Mouse (Mus musculus) G1E (cell line): Measurements from ENCODE around the gene AC109138.7. TPM values are rescaled to one million over a fixed set of nuclear protein-coding genes. Genes with fewer than 3 reads are reported as not detected.
A peak's percentile ranks its signal among the peaks of the same experiment; 100 is the strongest.

ENCODE experiments used
- ATAC-seq: 2 replicates; pipeline ENCODE4 v1.8.0; 2016; ENCODE audit warnings: mild to moderate bottlenecking; ENCODE audit not compliant: insufficient number of reproducible peaks, poor library complexity, low FRiP score, severe bottlenecking; ENCODE audit errors: extremely low read depth
- DNase-seq: peaks from one replicate; pipeline ENCODE4 v3.0.0; 2012; ENCODE audit warnings: low spot score
- H3K27me3 ChIP-seq: 2 replicates; pipeline ENCODE4 v1.6.1; 2012; ENCODE audit warnings: mild to moderate bottlenecking, low read length, inconsistent platforms; ENCODE audit not compliant: insufficient read depth
- H3K36me3 ChIP-seq: replicated peaks from 2 replicates; pipeline ENCODE3; 2012; ENCODE audit warnings: mild to moderate bottlenecking, inconsistent platforms
- H3K4me1 ChIP-seq: 2 replicates; pipeline ENCODE4 v1.6.1; 2012; ENCODE audit warnings: low read depth, low read length, inconsistent platforms, mixed read lengths; ENCODE audit not compliant: insufficient read depth
- H3K4me3 ChIP-seq: 2 replicates; pipeline ENCODE4 v1.5.1; 2012; ENCODE audit warnings: low read depth, mild to moderate bottlenecking, inconsistent platforms, low read length, moderate library complexity, mixed read lengths
- H3K9me3 ChIP-seq: replicated peaks from 2 replicates; pipeline ENCODE4 v1.6.1; 2012; ENCODE audit warnings: inconsistent platforms
- CTCF ChIP-seq: IDR thresholded peaks from 2 replicates; pipeline ENCODE4 v1.5.1; 2012; ENCODE audit warnings: low read depth, low read length, inconsistent platforms, mixed read lengths
- GATA1 ChIP-seq: IDR thresholded peaks from 2 replicates; pipeline ENCODE4 v1.6.1; 2012; ENCODE audit warnings: borderline replicate concordance, low read length, inconsistent platforms, mixed read lengths
- GATA2 ChIP-seq: IDR thresholded peaks from 2 replicates; pipeline ENCODE4 v1.6.1; 2012; ENCODE audit warnings: low read depth, low read length, inconsistent platforms, borderline replicate concordance
- POLR2AphosphoS5 ChIP-seq: IDR thresholded peaks from 2 replicates; pipeline ENCODE4 v1.6.1; 2012; ENCODE audit warnings: low read depth, low read length, inconsistent platforms; ENCODE audit not compliant: insufficient replicate concordance
- TAL1 ChIP-seq: conservative IDR thresholded peaks from 2 replicates; pipeline ENCODE4 v1.6.1; 2012; ENCODE audit warnings: low read depth, low read length, inconsistent platforms, mixed read lengths
- polyA plus RNA-seq: library from polyadenylated mRNA; stranded (reverse); fragments of >175 nt; gene quantifications from 2 replicates; pipeline ENCODE4 v1.2.3, GENCODE M21; 2012
- total RNA-seq, 2 experiments: library from RNA; stranded (forward) in 1 of 2; stranded (reverse) in 1 of 2; fragments of 200-1000 nt in 1 of 2; fragments of >200 nt in 1 of 2; fragmentation: Nextera tagmentation in 1 of 2; gene quantifications; 2 replicates each; pipeline ENCODE4 v1.2.3; 2014 to 2017

Gene AC109138.7
- total and polyA plus RNA-seq, 3 experiments: 35.4 TPM; not detected in 2

DNA sequence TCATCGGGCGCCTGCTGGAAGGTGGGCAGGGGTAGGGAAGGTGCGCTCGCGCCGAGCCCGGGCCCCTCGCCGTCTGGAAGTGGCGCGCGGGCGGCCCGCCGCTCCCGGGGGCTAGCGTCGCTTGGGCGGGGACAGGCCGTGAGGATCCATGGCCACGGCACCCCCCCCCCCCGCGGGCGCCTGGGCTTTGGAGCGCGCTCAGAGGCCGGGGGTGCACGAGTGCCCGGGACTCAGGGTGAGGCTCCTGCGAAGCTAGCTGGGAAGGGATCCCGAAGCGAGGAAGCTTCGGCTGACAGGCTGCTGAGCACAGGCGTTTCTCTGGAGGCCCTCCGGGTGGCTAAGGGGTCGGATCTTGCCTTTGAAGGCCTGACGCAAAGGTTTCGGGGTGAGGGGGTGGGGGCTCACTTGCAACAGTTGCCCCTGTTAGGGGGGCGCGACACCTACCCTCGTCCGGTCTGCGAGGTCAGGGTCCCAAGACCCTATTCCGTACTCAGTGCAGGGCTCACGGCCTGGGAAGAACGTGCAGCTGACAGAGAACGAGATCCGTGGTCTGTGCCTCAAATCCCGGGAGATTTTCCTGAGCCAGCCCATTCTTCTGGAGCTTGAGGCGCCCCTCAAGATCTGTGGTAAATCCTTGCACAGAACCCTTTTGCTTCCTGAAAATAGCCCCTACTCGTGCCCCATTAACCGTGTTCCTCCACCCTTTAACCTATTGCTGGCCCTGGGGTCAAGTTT is 21.7 kb upstream of the AC109138.7 start:
- no peak for ATAC-seq
- H3K36me3 ChIP-seq: peaks cover 70% of the 10 kb centered on the region

DNA sequence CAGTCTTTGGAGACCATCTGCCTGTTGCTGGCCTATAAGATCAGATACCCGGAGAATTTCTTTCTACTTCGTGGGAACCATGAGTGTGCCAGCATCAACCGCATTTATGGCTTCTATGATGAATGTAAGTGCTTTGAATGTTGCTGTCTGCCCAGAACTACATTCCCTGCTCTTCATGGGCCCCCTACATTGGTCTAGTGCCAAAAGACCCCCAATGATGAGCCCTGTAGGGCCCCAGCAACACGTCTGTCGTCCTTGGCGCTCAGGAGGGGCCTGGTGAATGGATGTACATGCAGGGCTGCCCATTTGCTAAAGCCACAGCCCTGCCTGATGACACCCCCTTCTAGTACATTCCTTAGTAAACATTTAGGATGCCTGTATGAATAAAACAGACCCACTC is 21.0 kb upstream of the AC109138.7 start:
- Histone ChIP-seq H3K4me3 (peak overlapping the region; percentile 78), H3K4me1 (peaks cover 78% of the 10 kb centered on the region), H3K9me3 (no peaks in the 10 kb centered on the region), H3K27me3 (no peaks in the 10 kb centered on the region), H3K36me3 (peaks cover 70% of the 10 kb centered on the region)
- TF ChIP-seq POLR2AphosphoS5 (no peak), GATA2 (no peak), GATA1 (no peak), CTCF (no peak), TAL1 (no peak)
- no peak for ATAC-seq
- no peak for DNase-seq

More for the DNA sequence above, 21.7 kb upstream of the AC109138.7 start:
- DNase-seq: peak; percentile 49
- H3K4me3 ChIP-seq: peak overlapping the region; percentile 78
- no peak for TF ChIP-seq POLR2AphosphoS5
- TF ChIP-seq TAL1: no peak
- TF ChIP-seq GATA1: no peak
- no peak for TF ChIP-seq CTCF
- no peak for TF ChIP-seq GATA2
- no peaks in the 10 kb centered on the region for H3K9me3 ChIP-seq
- no peaks in the 10 kb centered on the region; the same call in 1 of the 2 replicates for H3K27me3 ChIP-seq
- peaks cover 78% of the 10 kb centered on the region for H3K4me1 ChIP-seq

DNA sequence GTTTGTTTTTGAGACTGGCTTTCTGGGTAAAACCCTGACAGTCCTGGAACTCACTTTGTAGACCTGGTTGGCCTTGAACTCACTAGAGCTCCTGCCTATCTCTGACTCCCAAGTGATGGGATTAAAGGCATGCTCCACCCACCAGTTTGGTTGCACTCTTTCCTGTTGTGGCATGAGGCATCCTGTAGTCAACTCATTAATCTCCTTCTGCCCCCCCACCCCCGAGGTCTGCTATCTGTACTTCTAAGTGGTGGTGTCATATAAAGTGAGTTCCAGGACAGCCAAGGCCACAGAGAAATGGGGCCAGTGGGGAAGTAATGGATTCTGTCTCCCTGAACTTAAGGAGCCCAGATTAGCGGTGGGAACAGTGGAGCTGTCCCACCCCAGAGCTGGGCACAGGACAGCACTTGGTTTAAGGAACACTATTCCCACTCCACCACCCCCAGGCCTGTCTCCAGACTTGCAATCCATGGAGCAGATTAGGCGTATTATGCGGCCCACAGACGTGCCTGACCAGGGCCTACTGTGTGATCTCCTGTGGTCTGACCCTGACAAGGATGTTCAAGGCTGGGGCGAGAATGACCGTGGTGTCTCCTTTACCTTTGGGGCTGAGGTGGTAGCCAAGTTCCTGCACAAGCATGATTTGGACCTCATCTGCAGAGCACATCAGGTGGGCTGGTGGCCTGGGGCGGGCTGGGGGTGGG is 20.0 kb upstream of the AC109138.7 start:
- peaks cover 82% of the 10 kb centered on the region for H3K4me1 ChIP-seq
- no peak for ATAC-seq
- H3K9me3 ChIP-seq: no peaks in the 10 kb centered on the region
- H3K4me3 ChIP-seq: peak overlapping the region; percentile 40; the same call in 1 of the 2 replicates
- TF ChIP-seq POLR2AphosphoS5 (no peak), GATA2 (no peak), TAL1 (no peak), GATA1 (no peak), CTCF (no peak)
- DNase-seq: no peak
- H3K36me3 ChIP-seq: peaks cover 71% of the 10 kb centered on the region
- no peaks in the 10 kb centered on the region for H3K27me3 ChIP-seq

DNA sequence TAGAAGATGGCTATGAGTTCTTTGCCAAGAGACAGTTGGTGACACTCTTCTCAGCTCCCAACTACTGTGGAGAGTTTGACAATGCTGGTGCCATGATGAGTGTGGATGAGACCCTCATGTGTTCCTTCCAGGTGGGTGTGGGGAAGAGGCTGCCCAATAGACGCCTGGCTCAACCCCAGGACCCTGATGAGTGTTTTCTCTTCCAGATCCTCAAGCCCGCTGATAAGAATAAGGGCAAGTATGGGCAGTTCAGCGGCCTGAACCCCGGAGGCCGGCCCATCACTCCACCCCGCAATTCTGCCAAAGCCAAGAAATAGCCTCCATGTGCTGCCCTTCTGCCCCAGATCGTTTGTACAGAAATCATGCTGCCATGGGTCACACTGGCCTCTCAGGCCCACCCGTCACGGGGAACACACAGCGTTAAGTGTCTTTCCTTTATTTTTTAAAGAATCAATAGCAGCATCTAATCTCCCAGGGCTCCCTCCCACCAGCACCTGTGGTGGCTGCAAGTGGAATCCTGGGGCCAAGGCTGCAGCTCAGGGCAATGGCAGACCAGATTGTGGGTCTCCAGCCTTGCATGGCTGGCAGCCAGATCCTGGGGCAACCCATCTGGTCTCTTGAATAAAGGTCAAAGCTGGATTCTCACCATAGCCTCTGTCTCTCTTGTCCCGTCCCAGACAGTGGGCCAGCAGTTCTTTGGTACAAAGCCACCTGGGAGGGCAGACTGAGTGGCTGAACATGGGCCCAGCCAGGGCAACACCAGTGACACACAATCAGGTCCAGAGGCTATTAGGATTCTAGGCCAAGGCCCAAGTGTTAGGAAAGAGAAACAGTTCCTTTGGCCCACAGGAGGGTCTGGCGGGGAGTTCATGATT is 19.1 kb upstream of the AC109138.7 start:
- H3K27me3 ChIP-seq: no peaks in the 10 kb centered on the region
- peaks cover 89% of the 10 kb centered on the region for H3K4me1 ChIP-seq
- no peak for ATAC-seq
- H3K9me3 ChIP-seq: no peaks in the 10 kb centered on the region
- no peak for DNase-seq
- no peak overlapping the region for H3K4me3 ChIP-seq
- peaks cover 73% of the 10 kb centered on the region for H3K36me3 ChIP-seq
- TF ChIP-seq GATA2 (no peak), POLR2AphosphoS5 (no peak; the same call in 1 of the 2 replicates), CTCF (no peak), GATA1 (no peak), TAL1 (no peak)

DNA sequence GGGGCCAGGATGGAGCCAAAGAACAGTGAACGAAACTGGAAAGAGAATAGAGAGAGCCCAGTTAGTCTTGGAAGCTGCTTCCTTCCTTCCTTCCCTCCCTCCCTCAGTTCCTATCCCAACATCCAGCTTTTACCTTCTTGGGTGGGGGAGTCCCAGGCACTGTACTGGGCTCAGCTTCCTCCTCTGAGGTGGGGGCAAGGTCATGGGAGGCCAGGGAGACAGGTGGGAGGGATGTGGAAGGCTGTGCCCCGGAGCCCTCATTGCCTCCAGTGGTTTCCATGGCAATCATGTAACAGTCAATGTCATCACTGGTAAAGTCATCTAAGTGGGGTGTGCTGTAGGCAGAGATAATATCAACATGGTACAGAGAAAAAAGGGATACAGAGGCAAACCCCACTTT is 18.1 kb upstream of the AC109138.7 start:
- H3K36me3 ChIP-seq: peaks cover 81% of the 10 kb centered on the region
- H3K4me3 ChIP-seq: no peak overlapping the region
- H3K27me3 ChIP-seq: no peaks in the 10 kb centered on the region
- ATAC-seq (no peak), DNase-seq (no peak)
- peaks cover 88% of the 10 kb centered on the region for H3K4me1 ChIP-seq
- TF ChIP-seq GATA2 (no peak), GATA1 (no peak), TAL1 (no peak), POLR2AphosphoS5 (no peak), CTCF (no peak)
- H3K9me3 ChIP-seq: no peaks in the 10 kb centered on the region

DNA sequence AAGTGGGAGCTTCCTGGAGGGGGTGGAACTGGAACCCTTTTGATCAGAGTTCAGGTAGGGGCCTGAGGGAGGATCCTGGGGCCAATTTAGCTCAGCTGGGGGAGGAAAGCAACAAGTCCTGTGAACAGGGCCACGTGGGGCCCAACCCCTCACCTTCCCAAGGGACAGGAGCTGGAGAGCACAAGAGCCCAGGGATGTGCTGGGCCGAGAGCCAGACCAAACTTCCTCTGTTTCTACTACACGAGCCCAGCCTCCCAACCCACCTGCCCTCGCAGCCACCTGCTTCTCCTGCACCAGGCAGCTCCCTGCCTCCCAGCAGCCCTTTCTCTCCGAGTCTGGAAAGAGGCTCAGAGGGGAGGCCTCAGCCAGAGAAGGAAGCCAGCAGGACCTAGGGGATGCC is 17.6 kb upstream of the AC109138.7 start:
- TF ChIP-seq TAL1: no peak
- no peak for TF ChIP-seq GATA2
- no peak for TF ChIP-seq CTCF
- no peak for TF ChIP-seq GATA1
- TF ChIP-seq POLR2AphosphoS5: no peak
- no peak for DNase-seq
- no peaks in the 10 kb centered on the region for H3K9me3 ChIP-seq
- H3K4me3 ChIP-seq: peak overlapping the region; percentile 53; the same call in 1 of the 2 replicates
- H3K36me3 ChIP-seq: peaks cover 81% of the 10 kb centered on the region
- no peaks in the 10 kb centered on the region for H3K27me3 ChIP-seq
- no peak for ATAC-seq
- peaks cover 83% of the 10 kb centered on the region for H3K4me1 ChIP-seq
